Mouse (Mus musculus): ENCODE results near the gene Phlda3.

The Phlda3 gene

DNA sequence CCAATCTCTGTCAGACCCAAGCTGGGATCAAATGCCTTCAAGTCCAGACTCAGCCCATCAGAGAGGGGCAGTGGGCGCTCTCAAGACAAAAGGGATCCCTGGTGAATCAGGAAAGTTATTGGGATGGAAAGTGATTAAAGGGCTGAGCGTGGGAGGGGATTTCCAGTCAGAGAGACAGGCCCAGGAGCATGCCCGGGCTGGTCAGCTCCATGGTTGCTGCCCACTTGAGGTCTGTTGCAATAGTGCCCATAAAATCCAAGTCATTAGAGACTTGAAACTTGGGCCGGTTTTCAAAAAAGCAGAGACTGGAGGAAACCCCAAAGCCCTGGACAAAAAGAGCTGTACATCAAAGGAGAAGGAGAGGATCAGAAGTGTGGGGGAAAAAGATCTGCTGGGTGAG is 6.2 kb upstream of the Phlda3 start:
- no peak for DNase-seq (ENCODE audit: low spot score)

DNA sequence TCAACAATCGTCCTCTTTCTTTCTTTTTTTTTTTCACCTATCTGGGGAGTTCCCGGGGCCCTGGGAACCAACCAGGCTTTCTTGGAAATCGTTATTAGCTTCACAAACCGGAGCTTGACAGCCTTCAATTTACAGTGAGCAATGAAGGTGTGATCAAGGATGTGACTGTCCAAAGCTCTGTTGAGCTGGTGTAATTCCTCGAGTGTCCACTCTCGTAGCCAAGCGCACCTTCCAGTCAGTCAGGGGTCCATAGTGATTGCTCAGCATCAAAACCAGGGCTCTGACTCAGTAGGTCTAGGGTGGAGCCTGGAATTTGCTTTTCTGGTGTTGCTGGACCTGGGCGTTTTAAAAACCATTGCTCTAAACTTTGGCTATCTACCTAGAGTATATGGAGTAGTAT is 5.7 kb upstream of the Phlda3 start:
- no peak for DNase-seq (ENCODE audit: low spot score)

GRCm38 (mm10) chr1:135761728-135762127 is 4.2 kb upstream of the Phlda3 start:
- no peak for DNase-seq (ENCODE audit: low spot score)

DNA sequence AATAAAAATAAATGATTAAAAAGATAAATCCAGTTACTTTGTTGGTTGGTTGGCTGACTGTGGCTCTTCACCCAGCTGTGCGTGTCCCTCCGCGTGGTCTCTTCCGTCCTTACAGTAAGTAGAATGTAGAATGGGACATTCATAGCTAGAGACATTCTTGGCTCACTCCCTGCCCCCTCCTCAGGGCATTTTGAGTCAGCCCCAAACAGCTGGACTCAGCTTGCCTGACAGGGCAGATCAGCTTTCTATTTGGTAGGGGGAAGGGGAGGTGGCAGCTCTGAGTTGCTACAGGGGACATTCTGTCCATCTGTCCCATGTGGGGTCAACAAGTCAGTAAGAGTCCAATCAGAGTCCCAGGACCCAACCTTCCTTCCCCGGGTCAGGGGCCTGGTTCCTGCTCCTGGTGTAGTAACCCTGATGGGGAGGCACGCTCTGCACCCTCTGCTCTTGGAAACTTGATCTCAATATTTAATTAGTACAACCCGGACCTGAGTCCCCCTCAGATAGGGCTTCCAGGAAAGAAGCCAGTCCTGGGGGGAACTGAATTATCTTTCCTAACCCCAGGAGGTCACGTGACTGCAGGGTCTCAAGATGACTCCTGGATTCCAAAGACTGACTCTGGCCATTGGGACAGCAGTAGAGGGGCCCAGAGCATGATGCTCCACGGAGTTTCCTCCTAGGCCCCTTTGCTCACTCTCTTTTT is 2.3 kb upstream of the Phlda3 start:
- no peak for DNase-seq (ENCODE audit: low spot score)

GRCm38 (mm10) chr1:135764206-135764528 is 1.8 kb upstream of the Phlda3 start:
- DNase-seq (ENCODE audit: low spot score) = no peak

DNA sequence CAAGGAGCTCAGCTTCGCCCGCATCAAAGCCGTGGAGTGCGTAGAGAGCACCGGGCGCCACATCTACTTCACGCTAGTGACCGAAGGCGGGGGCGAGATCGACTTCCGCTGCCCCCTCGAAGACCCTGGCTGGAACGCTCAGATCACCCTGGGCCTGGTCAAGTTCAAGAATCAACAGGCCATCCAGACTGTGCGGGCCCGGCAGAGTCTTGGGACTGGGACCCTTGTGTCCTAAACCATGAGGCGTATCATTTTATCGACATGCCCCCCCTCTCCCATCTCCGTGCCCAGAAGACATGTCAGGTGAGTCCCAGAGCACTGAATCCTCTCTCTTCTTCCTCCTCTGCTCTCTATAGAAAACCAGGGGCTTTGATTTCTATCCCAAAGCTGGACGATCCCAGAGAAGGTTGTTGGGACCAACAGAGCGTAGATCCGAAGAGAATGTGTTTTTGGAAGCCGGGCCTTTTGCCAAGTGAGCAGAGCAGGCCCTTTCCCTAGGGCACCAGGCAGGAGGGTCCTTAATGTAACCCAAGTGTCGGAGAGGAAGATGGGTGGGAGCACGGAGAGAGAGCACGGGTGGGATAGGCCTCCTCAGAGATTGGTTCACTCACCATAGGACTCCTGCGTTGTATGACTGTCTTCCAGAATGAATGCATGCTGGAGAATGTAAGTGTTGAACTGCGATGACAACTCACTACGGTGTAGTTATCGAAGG is 830 bp downstream of the Phlda3 start:
- no peak for DNase-seq (ENCODE audit: low spot score)

- DNase-seq (ENCODE audit: low spot score) = no peak
Observed at GRCm38 (mm10) chr1:135767324-135767890, 1.5 kb downstream of the Phlda3 start.

GRCm38 (mm10) chr1:135768400-135768799 is 2.5 kb downstream of the Phlda3 start:
- no peak for DNase-seq (ENCODE audit: low spot score)

DNA sequence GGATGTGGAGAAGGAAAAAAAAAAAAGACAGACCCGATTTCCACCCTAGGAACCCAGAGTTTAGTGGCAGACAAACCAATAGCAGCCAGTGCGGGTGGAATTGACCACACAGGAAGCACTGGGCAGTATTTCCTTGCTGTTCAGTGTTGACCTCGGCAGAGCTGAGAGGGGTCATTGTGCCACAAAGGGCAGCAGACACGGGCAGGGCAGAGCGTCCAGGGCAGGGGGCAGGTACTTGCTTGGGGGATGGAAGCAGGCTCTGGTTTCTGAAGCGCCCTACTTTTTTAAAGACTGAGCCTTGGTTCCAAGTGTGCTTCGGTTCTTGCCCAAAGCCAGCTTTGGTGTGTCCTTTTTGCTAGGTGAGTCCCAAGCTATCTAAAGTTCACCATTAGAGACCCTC is 4.3 kb downstream of the Phlda3 start:
- DNase-seq (ENCODE audit: low spot score) = no peak

DNA sequence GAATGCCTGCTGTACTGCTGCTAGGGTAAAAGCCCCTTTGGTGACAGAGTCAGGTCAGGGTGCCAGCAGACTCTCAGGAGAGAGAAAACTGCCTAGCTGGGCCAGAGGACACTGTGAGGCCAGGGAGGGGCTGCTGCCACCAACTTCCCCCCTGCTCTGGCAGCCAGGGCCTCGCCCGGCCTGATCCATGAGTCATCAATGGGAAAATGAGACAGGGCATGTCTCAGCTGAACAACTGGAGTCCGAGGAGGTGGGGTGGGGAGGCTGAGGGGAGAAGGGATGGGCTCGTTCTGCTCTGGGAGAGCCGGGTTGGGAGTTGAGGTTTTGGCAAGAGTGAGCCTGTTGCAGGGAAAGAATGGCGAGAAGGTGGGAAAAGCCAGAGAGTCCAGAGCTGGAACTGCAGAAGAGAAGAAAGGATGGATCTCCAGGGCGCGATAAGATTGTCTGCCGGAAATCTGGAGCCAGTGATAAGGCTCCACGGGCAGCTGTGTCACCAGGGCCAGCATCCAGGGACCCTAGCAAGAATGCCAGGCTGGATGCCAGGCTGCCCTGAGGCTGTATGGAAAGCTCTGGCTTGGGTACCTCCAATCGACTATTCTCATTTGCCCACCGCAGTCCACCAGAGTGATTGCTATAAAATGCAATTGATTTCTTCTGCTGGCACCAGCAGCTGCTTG is 5.1 kb downstream of the Phlda3 start:
- DNase-seq (ENCODE audit: low spot score) = no peak

- no peak for DNase-seq (ENCODE audit: low spot score)
Observed at GRCm38 (mm10) chr1:135771573-135771970, 5.7 kb downstream of the Phlda3 start.

GRCm38 (mm10) chr1:135776596-135776995 is 10.7 kb downstream of the Phlda3 start:
- DNase-seq (ENCODE audit: low spot score) = no peak

- DNase-seq (ENCODE audit: low spot score) = no peak
Observed at GRCm38 (mm10) chr1:135777046-135777445, 11.1 kb downstream of the Phlda3 start.

GRCm38 (mm10) chr1:135778780-135779535 is 13.0 kb downstream of the Phlda3 start, which contains the start of gene Tnni1:
TSS of gene Tnni1 (plus strand) at chr1:135779434.
- no peak for DNase-seq (ENCODE audit: low spot score)

DNA sequence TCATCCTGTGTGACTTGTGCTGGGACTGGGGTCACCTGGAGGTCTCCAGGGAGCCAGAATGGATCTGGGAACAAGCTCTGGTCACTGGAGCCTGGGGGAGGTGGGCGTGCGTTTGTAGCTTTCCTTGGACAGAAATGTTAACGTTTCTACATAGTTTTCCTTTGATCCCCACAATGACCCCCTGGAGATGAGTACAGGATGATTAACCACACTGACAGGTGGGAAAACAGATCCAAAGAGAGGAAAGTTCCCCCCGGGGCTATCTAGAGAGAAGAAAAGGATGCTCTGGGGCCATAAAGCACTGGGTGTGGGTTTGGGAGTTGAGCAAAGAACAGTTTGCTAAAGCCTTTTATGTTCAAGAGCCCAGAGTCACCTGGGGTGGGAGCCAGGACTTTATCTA is 14.7 kb downstream of the Phlda3 start:
- no peak for DNase-seq (ENCODE audit: low spot score)

DNA sequence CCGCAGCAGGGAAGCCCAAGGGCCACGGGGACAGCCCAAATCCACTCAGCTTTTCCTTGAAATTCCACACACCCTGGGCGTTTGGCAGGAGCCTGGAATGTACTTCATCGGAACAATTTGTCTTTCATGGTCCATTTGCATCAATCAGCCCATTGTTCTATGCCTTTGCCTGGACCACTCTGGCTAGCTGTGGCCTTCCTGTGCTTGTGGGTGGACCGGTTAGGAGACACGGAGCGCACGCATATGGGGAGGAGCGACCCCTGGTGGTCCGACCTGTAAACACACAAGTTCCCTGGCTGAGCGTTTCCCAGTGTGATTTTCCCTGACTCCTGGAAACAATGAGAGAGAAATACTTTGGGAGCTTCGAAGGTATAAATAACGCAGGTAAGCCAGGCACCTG is 15.3 kb downstream of the Phlda3 start:
- peak; percentile 47 for DNase-seq (ENCODE audit: low spot score)

DNA sequence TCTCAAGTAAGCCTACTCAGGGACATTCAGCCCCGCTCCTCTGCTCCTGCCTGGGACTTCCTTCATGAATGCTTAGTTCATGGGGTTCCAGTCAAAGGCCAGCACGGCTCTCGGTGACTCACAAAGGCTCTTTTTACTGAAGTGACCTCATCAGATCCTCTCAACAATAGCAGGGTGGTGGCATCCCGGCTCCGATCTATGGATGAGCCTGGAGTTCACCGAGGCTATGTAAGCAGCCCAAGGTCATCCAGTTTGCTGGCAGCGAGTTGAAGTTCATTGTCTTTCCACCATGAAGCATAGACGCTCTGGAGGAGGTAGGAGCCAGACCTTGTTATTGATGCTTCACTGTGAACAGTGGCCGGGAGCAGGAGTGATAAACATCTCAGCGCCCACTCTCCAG is 16.9 kb downstream of the Phlda3 start:
- DNase-seq (ENCODE audit: low spot score) = no peak

GRCm38 (mm10) chr1:135787799-135788198 is 21.9 kb downstream of the Phlda3 start:
- DNase-seq (ENCODE audit: low spot score) = no peak

DNA sequence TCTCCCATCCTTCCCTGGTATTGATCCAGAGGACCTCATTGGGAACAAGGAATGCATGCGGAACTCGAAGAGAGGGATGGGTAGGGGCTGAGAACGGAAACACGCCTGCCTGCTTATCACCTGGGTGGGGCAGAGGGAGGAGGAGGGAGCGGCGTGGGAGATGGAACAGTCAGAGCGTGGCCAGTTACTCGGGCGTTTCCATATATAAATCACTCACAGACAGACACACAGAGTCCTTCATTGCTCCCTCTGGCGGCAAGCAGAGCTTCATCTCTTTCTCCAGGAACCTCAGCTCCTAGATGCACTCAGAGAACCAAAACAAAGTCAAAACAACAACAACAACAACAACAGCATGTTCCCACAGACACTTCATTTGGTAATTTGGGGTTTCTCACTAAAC is 22.8 kb downstream of the Phlda3 start:
- no peak for DNase-seq (ENCODE audit: low spot score)

DNA sequence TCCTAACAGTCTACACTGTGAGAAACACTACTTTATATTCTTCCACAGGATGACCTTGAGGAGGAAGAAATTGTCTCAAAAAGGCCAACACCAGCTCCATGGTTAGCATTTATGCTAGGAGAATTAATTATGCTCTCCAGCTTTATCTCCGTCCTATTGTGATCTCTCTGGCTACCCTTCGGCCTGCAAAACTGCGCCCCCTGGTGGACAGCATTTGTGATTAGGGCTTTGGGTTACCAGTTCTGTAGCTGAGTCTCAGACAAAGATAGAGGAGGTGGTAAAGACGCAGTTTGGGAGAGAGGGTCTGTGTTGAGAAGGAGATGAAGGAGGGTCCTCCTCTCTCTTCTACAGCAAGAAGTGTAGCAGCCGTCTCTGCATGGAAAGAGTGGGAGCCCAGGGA is 23.9 kb downstream of the Phlda3 start:
- DNase-seq (ENCODE audit: low spot score) = no peak

DNA sequence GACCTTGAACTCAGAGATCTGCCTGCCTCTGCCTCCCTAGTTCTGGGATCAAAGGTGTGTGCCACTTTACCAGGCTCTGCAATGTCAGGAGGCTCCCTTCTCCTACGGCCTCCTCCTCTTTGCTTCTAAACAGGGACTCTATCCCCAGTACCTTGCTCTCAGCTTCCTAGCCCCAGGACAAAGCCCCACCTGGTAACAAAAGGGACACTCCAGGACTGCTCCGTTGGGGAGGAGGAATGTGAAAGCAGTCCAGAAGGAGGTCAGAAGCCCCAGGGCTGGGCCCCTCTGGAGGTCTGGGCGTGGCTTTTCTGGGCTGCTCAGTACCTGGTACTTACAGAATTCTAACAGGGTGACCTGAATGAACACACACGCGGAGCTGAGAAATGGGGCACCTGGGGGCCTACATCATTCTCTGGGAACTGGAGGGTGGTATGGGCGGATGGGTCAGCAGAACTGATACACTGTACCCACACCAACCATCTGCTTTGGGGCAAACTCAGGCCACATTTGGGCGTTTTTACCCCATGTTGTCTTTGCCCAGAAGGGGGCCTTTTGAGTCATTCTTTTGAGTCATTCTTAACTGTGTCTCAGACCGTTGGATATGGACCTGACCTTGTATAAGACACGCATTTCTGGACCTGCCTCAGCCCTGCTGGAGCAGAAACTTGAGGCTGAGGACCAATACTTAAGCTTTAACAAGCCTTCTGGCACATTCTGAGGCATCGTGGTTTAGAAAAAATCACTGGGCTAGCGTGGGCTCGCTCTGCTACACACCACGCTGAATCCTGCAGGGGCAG is 26.4 kb downstream of the Phlda3 start:
- DNase-seq (ENCODE audit: low spot score) = no peak
